Mouse (Mus musculus) cortical plate, adult 2 months (tissue): ENCODE results near the gene Esam.

ENCODE experiments used
- CTCF ChIP-seq: fragments of 200-500 bp; IDR thresholded peaks from 2 replicates; pipeline ENCODE4 v1.5.1; 2011; ENCODE audit warnings: mild to moderate bottlenecking, control low read depth, low read length; ENCODE audit not compliant: insufficient read depth; ENCODE audit errors: extremely low read depth
- POLR2A ChIP-seq: fragments of 200-500 bp; IDR thresholded peaks from 2 replicates; pipeline ENCODE4 v1.6.1; 2011; ENCODE audit warnings: mild to moderate bottlenecking, low read length, control low read depth; ENCODE audit not compliant: insufficient read depth; ENCODE audit errors: extremely low read depth

- TF ChIP-seq POLR2A (no peak), CTCF (no peak)
Measured at GRCm38 (mm10) chr9:37567892-37568604, 40.2 kb downstream of the Esam start.
